Mouse (Mus musculus): ENCODE data around the gene Cpd. TPM values are rescaled to one million over a fixed set of nuclear protein-coding genes. Genes with fewer than 3 reads are reported as not detected.

Gene Cpd
- polyA plus RNA-seq, 1 experiment from 2014 or later = 7.0 TPM

GRCm38 (mm10) chr11:76773811-76774210 is 73.0 kb downstream of the Cpd start:
- H3K4me2 ChIP-seq (replicated peaks) = no peak overlapping the region
- no peaks in the 10 kb centered on the region for H3K27me3 ChIP-seq
- WGBS = 65% methylated on average over 3 of the region's 3 CpGs
- no peak for ATAC-seq (replicated peaks)
- H3K9ac ChIP-seq (replicated peaks) = no peak overlapping the region
- no peak overlapping the region for H3K27ac ChIP-seq (replicated peaks)
- H3K4me3 ChIP-seq = no peak overlapping the region
- H3K9me3 ChIP-seq = no peaks in the 10 kb centered on the region
- H3K36me3 ChIP-seq = no peaks in the 10 kb centered on the region
- no peaks in the 10 kb centered on the region for H3K4me1 ChIP-seq

GRCm38 (mm10) chr11:76770566-76770965 is 76.3 kb downstream of the Cpd start:
- Histone ChIP-seq H3K27ac (replicated peaks) (no peak overlapping the region), H3K4me3 (no peak overlapping the region), H3K27me3 (no peaks in the 10 kb centered on the region), H3K4me2 (replicated peaks) (no peak overlapping the region), H3K9ac (replicated peaks) (no peak overlapping the region), H3K9me3 (no peaks in the 10 kb centered on the region), H3K4me1 (no peaks in the 10 kb centered on the region), H3K36me3 (no peaks in the 10 kb centered on the region)
- WGBS = 93% methylated on average over 5 of the region's 5 CpGs
- ATAC-seq (replicated peaks) = no peak

- WGBS = 14% methylated on average over 4 of the region's 4 CpGs
- H3K36me3 ChIP-seq = peaks cover 19% of the 10 kb centered on the region
- ATAC-seq (replicated peaks) = no peak
- H3K27ac ChIP-seq (replicated peaks) = no peak overlapping the region
- H3K27me3 ChIP-seq = 0 out of 2 replicates have a peak, but pooled peaks cover 6% of the 10 kb centered on the region
- peak overlapping the region; percentile 62 for H3K4me3 ChIP-seq
- H3K9ac ChIP-seq (replicated peaks) = no peak overlapping the region
- H3K4me1 ChIP-seq = peaks cover 13% of the 10 kb centered on the region
- H3K4me2 ChIP-seq (replicated peaks) = no peak overlapping the region
- H3K9me3 ChIP-seq = no peaks in the 10 kb centered on the region
These were observed 83.1 kb downstream of the Cpd start for GRCm38 (mm10) chr11:76763741-76764122.

GRCm38 (mm10) chr11:76763053-76763740 is 83.6 kb downstream of the Cpd start, which contains the start of gene Gosr1:
Gosr1 (minus strand) TSS chr11:76763579.
- Histone ChIP-seq H3K27ac (replicated peaks) (peak within 1 kb of the TSS; percentile 82), H3K36me3 (peaks cover 24% of the 10 kb centered on the region), H3K9ac (replicated peaks) (peak within 1 kb of the TSS; percentile 86), H3K4me2 (replicated peaks) (peak within 1 kb of the TSS; percentile 76), H3K27me3 (0 out of 2 replicates have a peak, but pooled peaks cover 6% of the 10 kb centered on the region), H3K9me3 (no peaks in the 10 kb centered on the region), H3K4me1 (peaks cover 13% of the 10 kb centered on the region), H3K4me3 (peak within 1 kb of the TSS; percentile 62)
- peak; percentile 98 for ATAC-seq (replicated peaks)
- under 1% methylated on average over 28 of the region's 28 CpGs for WGBS

GRCm38 (mm10) chr11:76752276-76752675 is 94.5 kb downstream of the Cpd start:
- Histone ChIP-seq H3K27me3 (no peaks in the 10 kb centered on the region), H3K4me3 (no peak overlapping the region), H3K4me2 (replicated peaks) (no peak overlapping the region), H3K9me3 (no peaks in the 10 kb centered on the region), H3K4me1 (no peaks in the 10 kb centered on the region), H3K27ac (replicated peaks) (no peak overlapping the region), H3K36me3 (peaks cover 61% of the 10 kb centered on the region), H3K9ac (replicated peaks) (no peak overlapping the region)
- ATAC-seq (replicated peaks) = no peak
- 94% methylated on average over 3 of the region's 3 CpGs for WGBS

GRCm38 (mm10) chr11:76748819-76749218 is 98.0 kb downstream of the Cpd start:
- no peaks in the 10 kb centered on the region for H3K4me1 ChIP-seq
- no peak overlapping the region for H3K4me3 ChIP-seq
- WGBS = 91% methylated on average over 9 of the region's 9 CpGs
- peaks cover 74% of the 10 kb centered on the region for H3K36me3 ChIP-seq
- H3K9ac ChIP-seq (replicated peaks) = no peak overlapping the region
- no peaks in the 10 kb centered on the region for H3K27me3 ChIP-seq
- no peak overlapping the region for H3K4me2 ChIP-seq (replicated peaks)
- no peak overlapping the region for H3K27ac ChIP-seq (replicated peaks)
- no peak for ATAC-seq (replicated peaks)
- no peaks in the 10 kb centered on the region for H3K9me3 ChIP-seq

- Histone ChIP-seq H3K4me1 (no peaks in the 10 kb centered on the region), H3K4me3 (no peak overlapping the region), H3K9me3 (no peaks in the 10 kb centered on the region), H3K9ac (replicated peaks) (no peak overlapping the region), H3K27me3 (no peaks in the 10 kb centered on the region), H3K36me3 (peaks cover 52% of the 10 kb centered on the region), H3K4me2 (replicated peaks) (no peak overlapping the region), H3K27ac (replicated peaks) (no peak overlapping the region)
- WGBS = 93% methylated on average over 1 of the region's 1 CpGs
- no peak for ATAC-seq (replicated peaks)
These were observed 100.9 kb downstream of the Cpd start for GRCm38 (mm10) chr11:76745921-76746320.

- peaks cover 38% of the 10 kb centered on the region for H3K36me3 ChIP-seq
- no peak for ATAC-seq (replicated peaks)
These were observed 102.3 kb downstream of the Cpd start for GRCm38 (mm10) chr11:76744550-76744949.

GRCm38 (mm10) chr11:76742511-76742910 is 104.3 kb downstream of the Cpd start:
- Histone ChIP-seq H3K9me3 (no peaks in the 10 kb centered on the region), H3K27ac (replicated peaks) (no peak overlapping the region), H3K4me3 (no peak overlapping the region), H3K9ac (replicated peaks) (no peak overlapping the region), H3K36me3 (peaks cover 22% of the 10 kb centered on the region), H3K27me3 (no peaks in the 10 kb centered on the region), H3K4me2 (replicated peaks) (no peak overlapping the region), H3K4me1 (no peaks in the 10 kb centered on the region)
- WGBS = 98% methylated on average over 7 of the region's 7 CpGs
- no peak for ATAC-seq (replicated peaks)

More at GRCm38 (mm10) chr11:76744550-76744949, 102.3 kb downstream of the Cpd start:
- WGBS = 61% methylated on average over 7 of the region's 7 CpGs
- no peaks in the 10 kb centered on the region for H3K4me1 ChIP-seq
- H3K4me3 ChIP-seq = no peak overlapping the region
- no peak overlapping the region for H3K27ac ChIP-seq (replicated peaks)
- no peak overlapping the region for H3K4me2 ChIP-seq (replicated peaks)
- H3K9me3 ChIP-seq = no peaks in the 10 kb centered on the region
- H3K9ac ChIP-seq (replicated peaks) = no peak overlapping the region
- no peaks in the 10 kb centered on the region for H3K27me3 ChIP-seq

- 65% methylated on average over 5 of the region's 6 CpGs for WGBS
- no peak for ATAC-seq (replicated peaks)
- Histone ChIP-seq H3K9me3 (no peaks in the 10 kb centered on the region), H3K27ac (replicated peaks) (no peak overlapping the region), H3K36me3 (peaks cover 18% of the 10 kb centered on the region), H3K4me1 (no peaks in the 10 kb centered on the region), H3K4me3 (no peak overlapping the region), H3K4me2 (replicated peaks) (no peak overlapping the region), H3K9ac (replicated peaks) (no peak overlapping the region), H3K27me3 (no peaks in the 10 kb centered on the region)
These were observed 107.7 kb downstream of the Cpd start for GRCm38 (mm10) chr11:76739125-76739524.

GRCm38 (mm10) chr11:76735753-76736324 is 111.0 kb downstream of the Cpd start:
- Histone ChIP-seq H3K4me1 (no peaks in the 10 kb centered on the region), H3K36me3 (peaks cover 38% of the 10 kb centered on the region), H3K9me3 (no peaks in the 10 kb centered on the region), H3K4me2 (replicated peaks) (no peak overlapping the region), H3K27ac (replicated peaks) (no peak overlapping the region), H3K27me3 (no peaks in the 10 kb centered on the region), H3K4me3 (no peak overlapping the region), H3K9ac (replicated peaks) (no peak overlapping the region)
- ATAC-seq (replicated peaks) = no peak
- 83% methylated on average over 4 of the region's 4 CpGs for WGBS

- no peak overlapping the region for H3K27ac ChIP-seq (replicated peaks)
- no peak overlapping the region for H3K4me3 ChIP-seq
- WGBS = 65% methylated on average over 3 of the region's 3 CpGs
- no peak overlapping the region for H3K9ac ChIP-seq (replicated peaks)
- no peaks in the 10 kb centered on the region for H3K9me3 ChIP-seq
- H3K36me3 ChIP-seq = peaks cover 46% of the 10 kb centered on the region
- ATAC-seq (replicated peaks) = no peak
- no peaks in the 10 kb centered on the region for H3K4me1 ChIP-seq
- no peak overlapping the region for H3K4me2 ChIP-seq (replicated peaks)
- no peaks in the 10 kb centered on the region for H3K27me3 ChIP-seq
These were observed 112.3 kb downstream of the Cpd start for GRCm38 (mm10) chr11:76734560-76734959.

Measured in forebrain, embryonic 15.5 days (tissue).